Mouse (Mus musculus): ENCODE results near the gene Bcl2l11. TPM values are rescaled to one million over a fixed set of nuclear protein-coding genes. Genes with fewer than 3 reads are reported as not detected.

Gene Bcl2l11
- polyA plus RNA-seq, 1 experiment from 2014 or later, result 6.6 TPM

- Histone ChIP-seq H3K9ac (ENCODE audit: low read length) (no peak overlapping the region), H3K27ac (ENCODE audit: low read depth, low read length) (no peak overlapping the region), H3K4me1 (ENCODE audit: control insufficient read depth, insufficient read depth, low read length) (peaks cover 12% of the 10 kb centered on the region; the same call in 1 of the 2 replicates), H3K36me3 (ENCODE audit: control insufficient read depth, insufficient read depth, low read length) (no peaks in the 10 kb centered on the region), H3K4me2 (ENCODE audit: low read length) (no peak overlapping the region), H3K4me3 (ENCODE audit: low read depth, low read length) (no peak overlapping the region), H3K9me3 (replicated peaks; ENCODE audit: control insufficient read depth, low read length) (no peaks in the 10 kb centered on the region), H3K27me3 (replicated peaks; ENCODE audit: control insufficient read depth, insufficient read depth, low read length) (no peaks in the 10 kb centered on the region)
- ATAC-seq (no peak; the same call in 1 of the 2 replicates), DNase-seq (ENCODE audit: low spot score) (no peak)
- WGBS, result 33% methylated on average over 8 of the region's 8 CpGs
These were observed 86.0 kb downstream of the Bcl2l11 start for GRCm38 (mm10) chr2:128211881-128212209.

Measured in forebrain, embryonic 14.5 days (tissue).